Mouse (Mus musculus) thymus, postnatal 14 days (tissue): ENCODE measurements at regions not wholly inside any gene's neighbourhood (a gene's known extent, or its start where the extent isn't known, plus 50 kb on each side); places are given as distances from the start of the nearest gene placed in this dataset.

Experiments used
- DNase-seq: peaks from one replicate; pipeline ENCODE4 v3.0.0; 2021

DNA sequence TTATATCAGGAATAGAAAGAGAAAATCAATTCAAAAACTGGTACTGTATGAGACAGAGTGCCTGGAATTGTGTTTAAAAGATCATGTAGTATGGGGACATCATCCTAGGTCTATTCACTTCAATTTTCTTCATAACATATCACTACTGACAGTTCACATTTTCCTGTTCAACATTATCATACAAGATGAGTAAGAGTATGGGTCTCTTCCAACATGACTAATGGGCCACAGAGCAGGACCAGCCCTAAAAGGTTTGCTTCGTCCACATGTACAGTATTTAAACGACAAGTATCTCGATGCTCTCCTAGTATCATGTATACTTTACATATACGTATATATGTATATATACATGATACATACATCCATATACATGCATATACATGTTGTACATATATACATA is 164.8 kb upstream of the Atp1b1 start:
- no peak for DNase-seq

DNA sequence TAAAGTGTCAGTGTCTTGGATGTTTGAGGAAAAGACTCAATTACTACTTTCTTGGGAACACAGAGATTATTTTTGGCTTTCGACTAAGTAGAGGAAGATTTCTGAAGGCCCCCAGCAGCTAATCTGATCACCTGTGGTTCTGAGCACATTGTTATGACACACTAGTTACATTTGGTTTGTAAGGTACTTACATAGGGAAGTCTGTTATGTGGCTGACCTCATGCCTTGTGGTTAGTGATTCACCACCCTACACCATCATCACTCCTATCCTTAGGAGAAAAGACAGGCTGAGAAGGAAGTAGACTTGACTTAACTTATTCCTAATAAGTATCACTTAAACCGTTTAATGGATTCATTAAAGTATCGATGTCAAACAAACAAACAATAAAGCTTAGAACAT is 164.3 kb upstream of the Atp1b1 start:
- DNase-seq: no peak

DNA sequence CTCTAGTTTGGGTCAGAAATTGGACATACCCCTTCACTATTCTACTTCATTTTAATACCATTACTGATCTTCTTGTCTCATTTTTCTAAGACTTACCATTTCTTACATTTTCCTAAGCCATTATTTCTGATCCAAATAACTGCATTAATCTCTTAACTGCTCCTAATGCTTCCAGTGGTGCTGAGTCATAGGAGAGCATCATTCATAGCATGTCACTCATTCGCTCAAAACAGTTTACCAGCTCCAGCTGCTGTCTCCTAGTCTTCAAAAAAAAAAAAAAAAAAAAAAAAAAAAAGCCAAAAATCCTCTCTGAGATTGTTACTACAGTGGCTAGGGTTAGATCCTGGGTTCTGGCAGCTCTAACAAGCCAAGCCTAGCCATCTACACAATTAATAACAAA is 162.0 kb upstream of the Atp1b1 start:
- DNase-seq: no peak

DNA sequence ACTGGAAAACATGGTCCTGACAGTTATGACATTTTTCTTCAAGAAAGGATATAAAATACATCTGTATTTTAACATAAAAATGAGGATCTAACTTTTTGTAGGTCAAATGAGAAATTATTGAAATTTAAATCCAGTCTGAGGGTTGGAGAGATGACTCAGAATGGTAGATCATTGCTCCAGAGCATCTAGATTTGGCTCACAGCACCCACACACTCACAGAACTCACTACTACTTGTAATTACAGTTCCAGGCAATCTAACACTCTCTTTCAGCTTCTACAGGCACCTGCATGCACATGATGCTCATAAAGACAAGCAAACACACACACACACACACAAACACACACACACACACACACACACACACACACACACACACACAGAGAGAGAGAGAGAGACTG is 159.7 kb upstream of the Atp1b1 start:
- DNase-seq: no peak

DNA sequence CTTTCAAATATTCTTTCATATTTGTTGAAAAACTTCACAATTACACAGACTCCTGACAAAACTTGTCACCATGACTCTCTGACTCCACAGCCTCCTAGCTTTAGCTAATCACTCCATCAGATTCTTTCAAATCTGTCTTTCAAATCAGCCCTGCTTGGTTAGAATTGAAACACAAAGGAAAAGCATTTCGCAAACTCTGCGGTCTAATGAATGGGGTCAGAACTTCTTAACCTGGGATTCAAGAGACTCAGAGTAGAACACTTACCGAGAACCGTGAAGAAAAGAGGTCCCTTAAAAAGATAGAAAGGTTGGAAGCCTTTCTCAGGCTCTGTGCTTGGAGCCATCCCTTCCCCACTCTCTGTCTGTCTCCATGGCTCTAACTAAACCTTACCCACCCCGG is 148.9 kb upstream of the Atp1b1 start:
- DNase-seq: no peak

DNA sequence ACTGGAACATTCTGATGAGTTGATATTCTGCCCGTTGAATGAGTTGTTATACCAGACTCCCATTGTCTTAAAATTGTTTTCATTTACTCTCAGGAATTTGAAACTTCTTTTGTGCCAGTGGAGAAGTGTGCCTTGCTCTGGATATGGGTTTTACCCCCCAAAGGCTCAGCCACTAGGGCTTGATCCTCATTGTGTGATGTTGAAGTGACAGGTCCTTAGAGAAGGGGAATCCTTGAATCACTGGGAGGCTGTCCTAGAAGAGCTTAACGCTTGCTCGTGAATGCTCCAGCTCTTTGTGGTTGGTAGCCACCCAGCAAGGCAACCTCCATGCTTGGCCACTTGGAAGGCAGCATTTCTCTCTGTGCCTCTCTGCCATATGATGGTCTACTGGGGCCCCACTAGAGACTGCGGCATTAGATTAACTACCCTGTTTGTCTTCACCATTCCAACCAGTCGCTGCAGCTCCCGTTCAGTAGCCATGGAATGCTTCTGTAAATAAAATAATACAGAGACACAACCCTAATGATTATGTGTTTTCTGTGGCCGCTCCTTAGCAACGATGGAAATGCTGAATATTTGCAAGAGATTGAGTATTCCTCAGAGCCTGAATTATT is 148.1 kb upstream of the Atp1b1 start:
- no peak for DNase-seq

DNA sequence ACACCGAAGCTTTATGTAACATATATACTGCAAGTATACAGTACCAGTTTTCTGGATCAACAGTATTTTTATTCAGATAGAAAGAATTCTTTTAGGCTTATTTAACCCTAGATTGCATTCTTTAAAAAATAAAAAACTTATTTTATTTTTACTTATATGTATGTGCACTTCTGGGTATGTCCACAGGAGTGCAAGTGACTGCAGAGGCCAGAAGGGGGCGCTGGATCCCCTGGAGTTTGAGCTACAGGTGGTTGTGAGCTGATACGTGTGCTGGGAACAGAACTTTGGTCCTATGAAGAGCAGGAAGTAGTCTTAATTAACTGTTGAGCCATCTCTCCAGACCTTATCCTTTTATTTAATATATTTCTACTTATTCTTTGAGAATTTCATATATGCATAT is 145.3 kb upstream of the Atp1b1 start:
- DNase-seq: no peak

DNA sequence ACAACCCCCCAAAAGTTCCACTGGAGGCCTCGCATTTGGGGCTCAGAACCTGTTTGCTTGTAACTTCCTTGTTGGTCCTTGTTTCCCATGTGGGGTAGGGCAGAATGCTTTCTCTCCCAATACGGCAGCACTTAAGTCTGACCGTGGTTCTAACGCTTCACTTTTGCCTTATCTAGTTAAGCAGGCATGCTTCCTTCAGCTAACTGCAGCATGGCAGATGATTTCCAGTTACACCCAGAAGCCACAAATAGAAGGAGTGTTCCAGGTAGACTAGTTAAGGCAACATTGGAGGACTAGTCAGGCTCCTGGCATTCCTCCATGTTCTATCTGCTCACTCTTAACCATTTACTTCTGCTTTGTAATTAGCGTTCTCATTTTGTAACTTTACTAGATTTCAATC is 144.4 kb upstream of the Atp1b1 start:
- DNase-seq: no peak

DNA sequence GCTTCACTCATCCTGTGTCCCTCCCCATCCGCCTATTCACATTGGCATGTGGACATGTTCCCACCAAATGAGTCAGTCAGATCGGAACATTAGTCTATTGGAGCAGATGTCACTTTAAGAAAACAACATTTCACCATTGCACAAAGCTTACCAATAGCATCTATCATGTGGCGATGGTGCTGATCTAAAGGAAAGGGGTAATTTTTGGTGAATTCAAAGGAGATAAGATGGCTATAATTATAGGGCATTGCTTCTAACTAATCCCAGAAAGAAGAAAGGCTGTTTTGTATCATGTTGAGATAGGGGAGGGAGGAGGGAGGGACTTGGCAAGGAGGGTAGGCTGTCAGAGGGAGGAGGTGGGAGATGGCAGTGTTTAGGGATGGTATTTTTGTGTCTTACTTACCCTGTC is 132.1 kb upstream of the Atp1b1 start:
- no peak for DNase-seq

DNA sequence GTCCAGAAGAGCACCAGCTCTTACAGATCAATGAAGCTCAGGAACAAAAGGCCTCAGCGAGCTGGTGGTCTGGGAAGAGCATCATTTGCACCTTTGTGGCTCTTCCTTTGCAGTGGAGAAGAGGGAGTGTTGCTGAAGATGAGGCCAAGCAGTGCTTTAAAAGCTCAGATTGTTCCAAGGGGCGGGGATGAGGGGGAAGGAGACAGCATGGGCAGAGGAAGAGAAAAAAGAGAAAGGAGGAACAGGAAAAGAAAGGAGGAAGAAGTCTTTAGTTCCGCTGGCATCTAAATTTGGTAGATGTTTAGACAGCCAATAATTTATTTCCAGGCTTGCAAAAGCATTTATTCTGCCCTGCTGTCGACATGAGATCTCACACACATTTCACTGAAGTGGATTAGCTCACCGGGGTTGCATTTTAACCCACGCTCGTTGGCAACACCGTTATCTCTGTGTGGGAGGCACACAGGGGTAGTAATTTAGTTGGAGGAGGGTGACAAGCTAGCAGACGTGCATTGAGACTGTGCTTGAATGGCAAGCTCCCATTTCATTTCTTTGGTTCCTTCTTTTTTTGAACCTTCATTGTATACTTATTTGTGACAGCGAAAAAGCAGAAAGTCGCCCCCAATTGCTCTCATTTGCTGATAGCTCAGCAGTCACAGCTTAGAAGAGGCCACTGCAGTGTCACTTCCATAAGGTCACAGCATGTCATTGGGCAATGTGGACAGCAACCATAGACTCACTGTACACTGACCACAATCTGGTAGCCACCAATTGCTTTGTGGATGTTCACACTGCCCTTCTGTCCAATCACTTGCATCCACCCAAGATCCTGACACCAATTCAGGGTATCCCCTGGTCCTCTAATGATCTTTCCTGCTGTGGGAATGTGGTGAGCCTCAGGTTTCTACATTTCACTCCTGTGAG is 128.2 kb upstream of the Atp1b1 start:
- no peak for DNase-seq

DNA sequence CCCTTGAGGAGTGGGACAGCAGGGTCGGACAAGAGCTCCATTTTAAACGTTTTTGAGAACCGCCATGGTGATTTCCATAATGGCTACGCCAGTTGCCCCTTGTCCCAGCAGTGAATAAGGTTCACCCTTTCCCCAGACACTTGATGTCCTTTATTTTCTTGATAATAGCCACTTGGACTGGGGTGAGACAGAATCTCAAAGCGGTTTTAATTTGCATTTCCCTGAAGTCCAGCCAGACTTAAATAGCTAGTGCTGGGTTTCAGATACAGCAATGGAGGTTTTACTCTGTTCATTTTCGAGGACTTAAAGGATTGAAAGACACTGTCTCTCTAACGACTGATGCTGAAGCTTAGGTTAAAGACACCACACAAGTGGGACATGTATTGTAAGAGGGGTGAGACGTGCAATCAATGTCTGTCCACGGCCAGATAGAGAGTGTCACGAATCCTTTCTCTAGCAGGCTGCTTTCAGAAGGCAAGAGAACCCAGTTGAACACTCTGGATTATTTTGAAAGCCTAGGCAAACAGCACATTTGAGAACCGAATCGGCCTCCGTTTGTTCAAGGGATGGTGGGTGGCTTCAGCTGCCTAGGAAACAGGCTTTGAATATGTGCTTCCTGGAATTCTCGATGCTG is 118.8 kb upstream of the Atp1b1 start:
- DNase-seq: no peak

DNA sequence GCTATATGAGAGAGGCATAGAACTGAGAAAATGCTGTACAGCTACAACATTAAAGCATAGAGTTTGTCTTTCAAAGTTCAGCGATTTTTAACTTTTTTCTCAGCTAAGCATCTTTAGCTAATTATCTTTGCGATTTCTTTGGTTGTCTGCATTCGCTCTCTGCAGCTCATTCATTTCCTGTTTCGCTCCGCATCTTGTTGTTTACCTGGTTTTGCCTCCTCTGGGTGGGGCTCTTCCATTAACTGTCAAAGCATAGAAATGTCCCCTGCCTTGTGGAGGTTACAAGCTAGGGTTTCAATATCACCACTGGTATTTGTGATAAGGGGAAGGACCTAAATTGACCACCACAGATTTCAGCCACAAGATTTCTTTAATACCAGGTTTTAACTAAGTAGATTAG is 115.5 kb upstream of the Atp1b1 start:
- no peak for DNase-seq

DNA sequence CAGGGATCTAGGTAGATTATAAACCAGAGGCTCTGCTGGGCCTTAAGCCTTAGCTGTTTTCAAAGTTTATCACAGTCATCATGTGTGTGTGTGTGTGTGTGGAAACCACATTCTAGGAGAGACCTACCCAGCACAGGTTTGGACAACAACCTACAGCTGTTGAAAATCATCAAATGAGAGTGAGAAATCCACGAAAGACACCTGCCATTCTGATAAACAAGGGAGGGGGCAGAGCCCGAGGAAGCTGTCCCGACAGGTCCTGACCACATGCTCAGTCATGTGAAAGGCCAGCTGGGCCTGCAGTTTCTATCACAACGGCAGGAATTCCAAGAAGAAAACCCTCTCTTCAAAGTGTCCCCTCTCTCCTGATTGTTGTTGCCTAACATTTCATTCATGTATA is 114.0 kb upstream of the Atp1b1 start:
- DNase-seq: no peak

DNA sequence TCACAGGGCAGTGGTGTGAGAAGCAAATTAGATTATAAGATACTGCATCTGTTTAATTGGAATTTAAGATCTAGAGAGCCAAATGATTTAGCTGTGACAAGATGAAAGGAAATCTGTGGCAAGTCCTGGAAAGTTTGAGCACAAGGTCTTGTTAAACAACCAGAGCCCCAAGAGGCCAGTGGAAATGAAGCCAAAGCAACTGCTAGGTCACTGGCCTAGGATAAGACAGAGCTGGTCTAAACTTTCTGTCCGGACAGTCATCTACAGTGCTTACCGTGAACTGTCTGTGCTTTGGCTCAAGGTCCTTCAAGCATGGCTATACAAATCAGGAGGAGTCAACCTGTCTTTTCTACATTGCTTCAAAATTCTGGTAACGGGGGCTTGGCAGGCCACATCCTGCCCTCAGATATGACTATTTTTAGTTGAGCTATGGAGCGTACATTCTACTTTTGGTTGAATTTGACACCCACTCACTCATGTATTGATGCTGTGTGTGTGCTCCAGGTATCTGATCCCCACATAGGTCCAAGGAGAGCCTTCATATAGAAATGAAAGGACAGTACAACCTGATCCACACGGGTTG is 113.4 kb upstream of the Atp1b1 start:
- DNase-seq: peak; percentile 25

DNA sequence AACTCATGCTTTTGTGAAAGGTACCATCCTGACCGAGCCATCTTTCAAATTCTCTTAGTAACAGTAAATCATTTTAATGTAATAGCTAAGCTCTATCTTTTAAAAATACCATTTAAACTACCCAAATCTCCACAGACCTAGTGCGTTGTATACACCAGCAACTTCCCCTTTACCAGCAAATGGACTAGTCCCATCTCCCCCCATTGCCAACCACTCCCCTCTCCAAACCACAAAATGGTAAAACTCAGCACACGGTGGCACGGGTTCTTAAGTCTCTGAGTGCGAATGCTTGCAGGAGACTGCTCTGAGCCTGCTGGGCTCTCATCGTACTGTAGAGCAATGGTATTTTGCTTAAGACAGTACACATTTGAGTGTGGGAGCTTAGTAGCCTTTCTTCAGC is 106.7 kb upstream of the Atp1b1 start:
- no peak for DNase-seq

DNA sequence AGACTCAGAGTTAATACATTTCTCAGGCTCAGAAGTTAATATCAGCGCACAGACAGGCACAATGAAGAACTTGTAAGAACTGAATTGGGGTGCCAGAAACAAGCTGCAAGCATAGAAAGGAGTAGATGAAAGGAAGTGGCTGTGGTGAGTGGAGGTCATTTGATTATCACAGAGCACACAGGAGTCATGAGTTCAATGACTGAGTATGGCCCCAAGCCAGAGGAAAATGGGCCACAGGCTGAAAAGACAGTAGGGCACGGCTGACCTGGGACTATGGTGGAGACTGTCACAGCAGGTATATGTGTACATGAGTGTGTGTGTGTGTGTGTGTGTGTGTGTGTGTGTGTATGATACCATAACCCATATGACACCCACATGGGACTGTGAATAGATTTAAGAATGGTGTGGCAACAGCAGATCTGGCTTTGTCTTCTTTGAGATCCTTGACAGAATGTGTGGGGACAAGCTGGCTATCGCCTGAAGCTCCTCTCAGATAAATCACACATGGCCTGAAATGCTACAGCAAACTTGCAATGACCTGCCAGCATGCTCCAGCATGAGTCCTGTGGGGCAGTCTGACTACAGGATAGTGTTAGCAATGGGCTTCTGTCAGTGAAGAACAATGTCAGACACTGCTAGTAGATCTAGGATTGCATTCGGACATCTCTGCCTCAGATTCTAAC is 101.5 kb upstream of the Atp1b1 start:
- no peak for DNase-seq

DNA sequence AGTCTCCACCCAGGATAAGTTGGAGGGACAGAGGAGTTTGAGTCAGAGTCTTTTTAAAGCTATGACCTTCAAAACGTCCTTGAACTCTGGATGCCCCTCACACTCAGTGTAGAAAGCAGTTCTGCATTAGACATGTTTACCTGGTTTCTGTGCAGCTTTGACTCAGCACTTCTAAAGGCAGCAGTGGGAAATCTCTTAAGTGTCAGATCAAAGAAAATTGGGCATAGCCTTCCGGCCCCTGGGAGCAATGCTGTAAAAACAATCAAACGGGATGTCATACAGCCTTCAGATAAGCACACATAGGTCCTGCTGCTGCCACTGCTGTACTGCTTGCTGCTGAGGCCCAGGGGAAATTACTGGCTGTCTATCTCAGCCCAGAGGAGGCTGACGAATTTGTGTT is 94.5 kb upstream of the Atp1b1 start:
- no peak for DNase-seq

DNA sequence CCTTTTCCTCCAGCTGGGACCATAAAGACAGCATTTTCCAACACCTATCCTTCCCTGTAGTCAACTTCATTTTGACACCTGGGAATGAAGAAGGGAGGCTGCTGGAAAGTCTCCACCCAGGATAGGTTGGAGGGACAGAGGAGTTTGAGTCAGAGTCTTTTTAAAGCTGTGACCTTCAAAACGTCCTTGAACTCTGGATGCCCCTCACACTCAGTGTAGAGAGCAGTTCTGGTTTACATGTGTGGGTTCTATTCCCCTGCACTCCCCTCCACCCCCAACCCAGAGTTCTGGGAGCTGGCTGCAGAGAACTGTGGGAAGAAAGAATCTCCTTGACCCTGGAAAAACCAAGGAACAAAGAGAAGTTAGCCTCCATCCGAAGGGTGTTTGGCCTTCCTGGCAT is 92.9 kb upstream of the Atp1b1 start:
- no peak for DNase-seq

DNA sequence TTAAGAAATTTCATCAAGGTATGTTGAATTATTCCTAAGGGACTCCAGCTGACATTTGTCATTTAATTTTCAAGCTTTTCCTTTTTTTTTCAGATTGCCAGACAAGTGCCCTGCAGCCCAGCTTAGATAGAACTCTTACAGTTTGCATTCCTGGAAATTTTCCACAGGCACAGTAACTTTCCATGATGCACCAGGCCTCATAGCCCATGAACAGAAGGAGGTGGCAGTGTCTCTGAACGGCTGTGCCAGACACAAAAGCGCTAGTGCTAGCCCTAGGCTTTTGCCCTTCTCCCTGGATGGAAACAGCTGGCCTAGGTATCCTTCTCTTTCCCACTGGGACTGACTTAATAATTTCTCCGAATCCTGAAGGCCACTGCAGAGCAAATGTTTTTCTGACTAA is 92.4 kb upstream of the Atp1b1 start:
- no peak for DNase-seq

DNA sequence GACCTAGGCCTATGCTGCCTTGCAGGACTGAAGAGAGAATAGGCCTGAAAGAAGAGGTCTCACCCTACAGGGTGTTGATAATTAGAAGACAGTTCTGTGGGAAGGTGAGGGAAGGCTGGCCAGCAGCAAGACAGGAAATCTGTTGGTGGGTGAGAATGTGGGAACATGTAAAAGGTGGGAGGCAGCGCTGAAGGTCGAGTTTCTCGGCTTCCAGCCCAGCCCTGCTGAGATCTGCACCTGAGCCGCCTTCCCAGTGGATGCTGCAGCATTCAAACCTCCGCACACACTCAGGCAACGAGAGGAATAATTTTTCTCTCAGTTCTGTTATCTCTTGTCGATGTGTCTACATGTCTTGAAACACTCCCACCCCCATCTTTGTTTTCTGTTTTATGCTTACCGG is 89.9 kb upstream of the Atp1b1 start:
- DNase-seq: no peak

DNA sequence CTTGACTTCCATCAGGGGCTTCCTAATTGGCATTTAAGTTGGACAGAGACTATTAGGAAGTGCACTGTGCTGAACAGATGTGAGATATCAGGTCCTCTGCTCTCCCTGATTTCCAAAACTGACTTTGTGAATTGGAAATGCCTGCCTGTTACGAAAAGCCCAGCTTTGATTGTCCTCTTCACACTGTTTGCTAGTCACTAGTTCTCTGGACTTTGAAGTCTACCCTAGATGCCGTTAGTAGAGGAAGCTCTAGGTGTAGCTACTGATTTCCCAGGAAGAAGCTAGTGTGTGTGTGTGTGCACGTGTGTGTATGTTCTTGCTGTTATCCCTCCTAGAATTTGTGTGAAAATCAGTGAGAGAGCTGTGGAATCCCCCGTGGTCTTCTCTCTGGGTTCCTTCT is 87.7 kb upstream of the Atp1b1 start:
- no peak for DNase-seq

DNA sequence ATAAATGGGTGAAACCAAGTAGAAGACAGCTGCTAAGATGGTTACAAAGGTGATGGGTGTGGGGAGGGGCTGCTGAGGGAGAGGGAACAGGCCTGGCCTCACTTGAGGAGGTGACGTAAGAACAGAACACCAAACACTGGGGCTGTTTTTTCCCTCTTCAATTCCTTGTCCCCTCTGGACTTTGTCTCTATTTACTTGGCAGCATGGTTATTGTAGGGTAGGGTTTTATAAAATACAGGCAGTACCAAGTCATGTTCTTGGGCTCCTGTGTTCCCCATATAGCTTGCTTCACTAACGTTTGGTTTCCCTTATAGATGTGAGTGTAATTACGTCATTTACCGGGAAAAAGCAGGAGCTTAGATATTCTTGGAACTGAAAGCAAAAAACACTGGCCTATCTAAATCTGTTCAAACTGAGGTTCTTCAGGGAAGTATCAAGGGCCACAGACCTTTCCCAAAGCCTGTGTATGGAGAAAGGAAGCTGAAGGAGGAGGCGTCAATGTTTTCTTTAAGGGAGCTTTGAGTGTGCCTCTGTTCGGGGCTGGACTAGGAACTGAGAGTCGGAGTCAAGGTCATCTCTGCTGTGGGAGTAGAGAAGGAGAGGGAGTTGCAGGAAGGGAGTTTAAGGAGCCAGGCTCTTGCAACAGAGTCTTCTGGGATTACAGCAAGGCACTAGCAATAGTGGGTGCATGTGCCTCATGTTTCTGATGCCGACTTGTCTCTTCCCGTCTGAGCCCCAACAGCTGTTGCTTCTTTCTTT is 85.1 kb upstream of the Atp1b1 start:
- no peak for DNase-seq

DNA sequence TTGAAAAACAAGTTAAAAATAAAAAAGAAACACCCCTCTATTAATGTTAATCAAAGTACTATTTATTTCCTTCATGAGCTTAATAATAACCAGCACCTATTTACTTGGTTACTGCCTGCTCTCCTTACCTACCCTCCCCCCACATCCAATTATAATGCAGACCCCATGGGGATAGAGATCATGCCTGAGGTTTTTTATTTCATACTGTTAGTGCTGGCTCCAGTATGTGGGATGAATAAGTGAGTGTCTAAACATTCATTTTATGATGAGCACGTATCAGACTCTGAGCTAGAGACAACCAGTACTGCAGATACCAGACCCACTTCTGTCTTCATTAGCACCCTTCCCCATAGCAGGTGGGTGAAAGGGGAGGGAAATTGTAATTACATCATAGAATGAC is 83.6 kb upstream of the Atp1b1 start:
- no peak for DNase-seq
